Mouse (Mus musculus) urinary bladder, postnatal 25 days (tissue): Measurements from ENCODE around the gene Zbtb22.
A peak's percentile ranks its signal among the peaks of the same experiment; 100 is the strongest.
"Not testable (repeated sequence)": the region's sequence is repeated elsewhere in the genome, so short reads cannot be mapped to it uniquely, and the experiment has no call there.

Source experiments
- DNase-seq: peaks from one replicate; pipeline ENCODE4 v3.0.0; 2022; ENCODE audit warnings: low spot score

Gene Zbtb22

GRCm38 (mm10) chr17:33915671-33916250 lies at the start of gene Zbtb22, which contains the start of gene Tapbp:
Gene Zbtb22, plus strand, starts transcription at chr17:33915904.
Gene Tapbp, plus strand, starts transcription at chr17:33915899.
- peak; percentile 87 for DNase-seq

- DNase-seq = not testable (repeated sequence)
Observed at GRCm38 (mm10) chr17:33873537-33873936, 42.2 kb upstream of the Zbtb22 start, which contains the start of gene Gm7029. Gene Gm7029, plus strand, starts transcription at chr17:33873837.

- no peak for DNase-seq
Observed at GRCm38 (mm10) chr17:33874411-33874810, 41.3 kb upstream of the Zbtb22 start.

- not testable (repeated sequence) for DNase-seq
Observed at GRCm38 (mm10) chr17:33875797-33876196, 39.9 kb upstream of the Zbtb22 start.

GRCm38 (mm10) chr17:33884320-33884719 lies 31.4 kb upstream of the Zbtb22 start:
- DNase-seq = not testable (repeated sequence)

- not testable (repeated sequence) for DNase-seq
Observed at GRCm38 (mm10) chr17:33887802-33888201, 27.9 kb upstream of the Zbtb22 start.

GRCm38 (mm10) chr17:33888230-33888629 lies 27.5 kb upstream of the Zbtb22 start:
- DNase-seq = not testable (repeated sequence)

- DNase-seq = not testable (repeated sequence)
Observed at GRCm38 (mm10) chr17:33889941-33890532, 25.7 kb upstream of the Zbtb22 start.

GRCm38 (mm10) chr17:33890533-33891059 lies 25.1 kb upstream of the Zbtb22 start, which contains the start of gene Kifc1:
Gene Kifc1, minus strand, starts transcription at chr17:33890661.
- peak; percentile 98 for DNase-seq

GRCm38 (mm10) chr17:33891357-33891756 lies 24.3 kb upstream of the Zbtb22 start:
- DNase-seq = no peak

GRCm38 (mm10) chr17:33891892-33892291 lies 23.8 kb upstream of the Zbtb22 start:
- not testable (repeated sequence) for DNase-seq

- DNase-seq = no peak
Observed at GRCm38 (mm10) chr17:33892429-33892828, 23.3 kb upstream of the Zbtb22 start.

- not testable (repeated sequence) for DNase-seq
Observed at GRCm38 (mm10) chr17:33893011-33893410, 22.7 kb upstream of the Zbtb22 start.

GRCm38 (mm10) chr17:33897114-33897794 lies 18.4 kb upstream of the Zbtb22 start:
- no peak for DNase-seq

- not testable (repeated sequence) for DNase-seq
Observed at GRCm38 (mm10) chr17:33898193-33898592, 17.5 kb upstream of the Zbtb22 start.

GRCm38 (mm10) chr17:33899642-33900041 lies 16.1 kb upstream of the Zbtb22 start:
- no peak for DNase-seq

- DNase-seq = no peak
Observed at GRCm38 (mm10) chr17:33900281-33900988, 15.3 kb upstream of the Zbtb22 start.

GRCm38 (mm10) chr17:33900989-33901314 lies 14.8 kb upstream of the Zbtb22 start:
- DNase-seq = no peak

- DNase-seq = no peak
Observed at GRCm38 (mm10) chr17:33901653-33902052, 14.1 kb upstream of the Zbtb22 start.

- no peak for DNase-seq
Observed at GRCm38 (mm10) chr17:33902079-33902478, 13.6 kb upstream of the Zbtb22 start.

- no peak for DNase-seq
Observed at GRCm38 (mm10) chr17:33902491-33902890, 13.2 kb upstream of the Zbtb22 start.
